In genomic region chr1:90650781-90651437, GRCm38 (mm10) we compare ENCODE assay signal across 9 mouse cellular contexts. TPM values are rescaled to one million over a fixed set of nuclear protein-coding genes. Genes with fewer than 3 reads are reported as not detected.
DNase-seq lines count a peak whose midpoint lies in the region; ATAC-seq and TF ChIP-seq lines count a peak whose summit lies in the region.
"Had no signal": no experiment of that assay in that cellular context is flagged by ENCODE, and none has a peak within 500 bp of the region (broad histone marks: within the 10 kb centered on the region; RNA-seq: fewer than 3 reads in every experiment).

No protein-coding gene starts in this region.

- H3K4me2 ChIP-seq in forebrain, embryonic 14.5 days (ENCODE audit: low read length): no peak overlapping the region
- H3K4me2 ChIP-seq in liver, embryonic 15.5 days: no peak overlapping the region

- ATAC-seq in forebrain, embryonic 14.5 days: peak; percentile 42; the same call in 1 of the 2 replicates
- ATAC-seq in liver, embryonic 15.5 days (ENCODE audit: insufficient read depth): peak; percentile 37; the same call in 1 of the 2 replicates

- no peaks in the 10 kb centered on the region for H3K27me3 ChIP-seq in forebrain, embryonic 14.5 days (replicated peaks; ENCODE audit: control insufficient read depth, insufficient read depth, low read length)
- H3K27me3 ChIP-seq in liver, embryonic 15.5 days: no peaks in the 10 kb centered on the region

- no peak overlapping the region for H3K4me3 ChIP-seq in forebrain, embryonic 14.5 days (ENCODE audit: low read depth, low read length)
- H3K4me3 ChIP-seq in liver, embryonic 15.5 days (replicated peaks): no peak overlapping the region
- H3K4me3 ChIP-seq in olfactory bulb, adult 2 months (ENCODE audit: insufficient read depth, low read depth, low read length): no peak overlapping the region
- H3K4me3 ChIP-seq: erythroblast, embryonic 14.5 days had no signal

- WGBS in forebrain, embryonic 14.5 days: 14% methylated on average over 4 of the region's 4 CpGs
- 12% methylated on average over 4 of the region's 4 CpGs for WGBS in large intestine, adult 2 months
- WGBS in liver, embryonic 15.5 days (ENCODE audit: insufficient replicate concordance): 15% methylated on average over 4 of the region's 4 CpGs
- 6% methylated on average over 4 of the region's 4 CpGs for WGBS in olfactory bulb, adult 2 months

- peak; percentile 36 for DNase-seq in CD4-positive helper T cell, adult 2 months (ENCODE audit: low read depth, low spot score)
- DNase-seq in brain, embryonic 14.5 days (ENCODE audit: low read depth): peak; percentile 89
- DNase-seq in forebrain, embryonic 14.5 days (ENCODE audit: low spot score): peak; percentile 86
- peak; percentile 84 to 90 for DNase-seq in heart, postnatal 10 days
- DNase-seq in large intestine, adult 2 months (ENCODE audit: low read depth, low spot score): peak; percentile 6
- peak; percentile 84 for DNase-seq in thymus, postnatal 0 days (ENCODE audit: low spot score)

- intact Hi-C loops in heart, postnatal 10 days (cut with DNase I): loop anchor here (1.0 to 2.0 kb wide), 4 partner anchors 189 to 306 kb away; no protein-coding TSS in a partner anchor

- no peaks in the 10 kb centered on the region for H3K9me3 ChIP-seq in forebrain, embryonic 14.5 days (replicated peaks; ENCODE audit: control insufficient read depth, low read length)
- H3K9me3 ChIP-seq in liver, embryonic 15.5 days (replicated peaks): no peaks in the 10 kb centered on the region

- H3K27ac ChIP-seq in forebrain, embryonic 14.5 days (ENCODE audit: low read depth, low read length): no peak overlapping the region
- no peak overlapping the region for H3K27ac ChIP-seq in liver, embryonic 15.5 days (replicated peaks)
- H3K27ac ChIP-seq in olfactory bulb, adult 2 months (ENCODE audit: insufficient read depth, low read depth, low read length): no peak overlapping the region

- peak; percentile 95 for TF ChIP-seq CTCF in brain, embryonic 14.5 days (IDR thresholded peaks at IDR 0.05; ENCODE audit: borderline replicate concordance, extremely low read depth, insufficient read depth, insufficient read length)
- peak; percentile 86 for TF ChIP-seq CTCF in olfactory bulb, adult 2 months (IDR thresholded peaks at IDR 0.05; ENCODE audit: insufficient read depth, low read depth, low read length)

- no peak overlapping the region for H3K9ac ChIP-seq in forebrain, embryonic 14.5 days (ENCODE audit: low read length)
- H3K9ac ChIP-seq in liver, embryonic 15.5 days: no peak overlapping the region

- H3K4me1 ChIP-seq in forebrain, embryonic 14.5 days (ENCODE audit: control insufficient read depth, insufficient read depth, low read length): no peaks in the 10 kb centered on the region
- no peaks in the 10 kb centered on the region for H3K4me1 ChIP-seq in liver, embryonic 15.5 days (replicated peaks)
- H3K4me1 ChIP-seq in olfactory bulb, adult 2 months (ENCODE audit: control insufficient read depth, insufficient read depth, low read length): peaks cover 8% of the 10 kb centered on the region

- no peaks in the 10 kb centered on the region for H3K36me3 ChIP-seq in forebrain, embryonic 14.5 days (ENCODE audit: control insufficient read depth, insufficient read depth, low read length)
- H3K36me3 ChIP-seq in liver, embryonic 15.5 days (replicated peaks): no peaks in the 10 kb centered on the region

- TF ChIP-seq POLR2A in brain, embryonic 14.5 days (IDR thresholded peaks at IDR 0.05; ENCODE audit: borderline replicate concordance, extremely low read depth, insufficient read depth, insufficient read length, poor library complexity, severe bottlenecking): no peak
- no peak for TF ChIP-seq POLR2A in olfactory bulb, adult 2 months (IDR thresholded peaks at IDR 0.05; ENCODE audit: insufficient read depth, low read depth, low read length)

RNA-seq across cellular contexts. Expression of gene Cops8, which starts 48.1 kb away (rescaled TPM):
- polyA plus RNA-seq in brain, embryonic 14.5 days (2012; rRNA removed): 112 and 132 TPM in 2 replicates
- polyA plus RNA-seq in forebrain, embryonic 14.5 days (2014; fragmentation: Nextera tagmentation; extraction: Ambion mirVana): 198 and 218 TPM in 2 replicates
- total RNA-seq in heart, postnatal 10 days (2021): 10 to 100 TPM; 84.1 to 87.8 TPM
- 31.4 and 33.8 TPM in 2 replicates for polyA plus RNA-seq in large intestine, adult 2 months (2012; rRNA removed)
- polyA plus RNA-seq in liver, embryonic 15.5 days (2015; fragmentation: Nextera tagmentation; extraction: Ambion mirVana): 44.6 and 44.9 TPM in 2 replicates
- polyA plus RNA-seq in olfactory bulb, adult 2 months (2012; ENCODE audit: insufficient read depth, insufficient read length, low replicate concordance, missing spikeins): not detected in 2 replicates
- polyA plus RNA-seq in thymus, postnatal 0 days (2015; fragmentation: Nextera tagmentation; extraction: Ambion mirVana): 96.4 and 106 TPM in 2 replicates

Comparison
In these comparisons a context has a peak if more than half of its experiments do, and no peak if none do; other contexts are left out.
1. DNase-seq: peak in every context shown above with its lines; median percentile 89 in brain, embryonic 14.5 days; 87 in heart, postnatal 10 days; 86 in forebrain, embryonic 14.5 days; 84 in thymus, postnatal 0 days; 36 in CD4-positive helper T cell, adult 2 months; 6 in large intestine, adult 2 months.